Mouse (Mus musculus) liver, adult 2 months (tissue): ENCODE measurements around the gene Rabif.

Experiments
- CTCF ChIP-seq: fragments of 200-500 bp; IDR thresholded peaks from 2 replicates; pipeline ENCODE4 v1.5.1; 2011; ENCODE audit warnings: low read depth, low read length, control low read depth
- POLR2A ChIP-seq: fragments of 200-500 bp; IDR thresholded peaks from 2 replicates; pipeline ENCODE4 v1.6.1; 2011; ENCODE audit warnings: low read length, control low read depth; ENCODE audit not compliant: insufficient read depth; ENCODE audit errors: extremely low read depth

GRCm38 (mm10) chr1:134506201-134506600 is 11.8 kb downstream of the Rabif start:
- no peak for TF ChIP-seq CTCF
- TF ChIP-seq POLR2A, result no peak
